Mouse (Mus musculus): Measurements from ENCODE around the gene Rdm1.

The Rdm1 gene

GRCm38 (mm10) chr11:101681968-101682367, 55.0 kb downstream of the Rdm1 start:
- no peak for DNase-seq

- no peak for DNase-seq
Observed at GRCm38 (mm10) chr11:101682410-101682960, 55.5 kb downstream of the Rdm1 start.
